Mouse (Mus musculus): ENCODE data around the gene Ppa2. TPM values are rescaled to one million over a fixed set of nuclear protein-coding genes. Genes with fewer than 3 reads are reported as not detected.

Gene Ppa2
- polyA plus RNA-seq, 1 experiment from 2014 or later = 79.9 TPM

DNA sequence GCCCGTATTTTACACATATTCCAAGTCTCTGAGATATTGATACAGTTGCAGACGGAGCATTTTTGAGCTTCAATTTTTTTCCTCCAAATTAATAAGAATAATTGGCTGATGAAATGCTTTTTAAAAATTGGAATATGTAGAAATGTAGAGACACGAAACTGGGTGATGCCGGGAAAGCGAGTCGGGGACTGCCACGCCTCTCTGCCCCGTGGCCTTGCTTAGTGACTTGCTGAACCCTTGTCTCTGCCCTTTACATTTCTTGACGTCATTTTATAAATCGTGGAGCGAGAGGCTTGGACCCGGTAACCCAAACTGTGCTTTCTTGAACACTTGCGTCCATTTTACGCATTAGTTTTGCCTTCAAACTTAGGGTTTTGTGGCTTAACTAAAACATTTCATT lies 5.1 kb downstream of the Ppa2 start:
- Histone ChIP-seq H3K4me3 (no peak overlapping the region), H3K27ac (replicated peaks) (no peak overlapping the region), H3K36me3 (no peaks in the 10 kb centered on the region), H3K4me1 (0 out of 2 replicates have a peak, but pooled peaks cover 7% of the 10 kb centered on the region), H3K9ac (replicated peaks) (no peak overlapping the region), H3K27me3 (no peaks in the 10 kb centered on the region), H3K4me2 (replicated peaks) (no peak overlapping the region), H3K9me3 (no peaks in the 10 kb centered on the region)
- WGBS = 95% methylated on average over 14 of the region's 14 CpGs
- ATAC-seq (ENCODE audit: low FRiP score, low read depth) = no peak

DNA sequence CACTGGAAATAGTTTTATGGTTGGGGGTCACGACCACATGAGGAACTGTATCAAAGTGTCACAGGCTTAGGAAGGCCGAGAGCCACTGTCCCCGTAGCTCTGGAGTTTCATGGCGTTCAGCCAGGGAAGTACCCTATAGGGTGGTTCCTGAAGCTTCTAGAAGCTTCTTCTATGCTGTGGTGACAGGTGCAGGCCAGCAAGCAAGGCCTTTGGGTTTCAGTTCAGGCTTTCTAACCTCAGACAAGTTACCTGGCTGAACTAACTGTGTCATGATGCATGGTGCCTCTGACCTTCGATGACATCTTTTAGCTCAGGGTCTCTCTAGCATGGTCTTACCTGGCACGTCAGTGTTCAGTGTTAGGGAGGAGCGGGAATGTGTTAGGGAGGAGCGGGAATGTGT lies 5.7 kb downstream of the Ppa2 start:
- H3K27ac ChIP-seq (replicated peaks) = no peak overlapping the region
- H3K4me3 ChIP-seq = no peak overlapping the region
- ATAC-seq (ENCODE audit: low FRiP score, low read depth) = no peak
- no peaks in the 10 kb centered on the region for H3K27me3 ChIP-seq
- H3K9ac ChIP-seq (replicated peaks) = no peak overlapping the region
- WGBS = 95% methylated on average over 8 of the region's 8 CpGs
- H3K4me2 ChIP-seq (replicated peaks) = no peak overlapping the region
- no peaks in the 10 kb centered on the region for H3K9me3 ChIP-seq
- H3K36me3 ChIP-seq = no peaks in the 10 kb centered on the region
- H3K4me1 ChIP-seq = 0 out of 2 replicates have a peak, but pooled peaks cover 7% of the 10 kb centered on the region

DNA sequence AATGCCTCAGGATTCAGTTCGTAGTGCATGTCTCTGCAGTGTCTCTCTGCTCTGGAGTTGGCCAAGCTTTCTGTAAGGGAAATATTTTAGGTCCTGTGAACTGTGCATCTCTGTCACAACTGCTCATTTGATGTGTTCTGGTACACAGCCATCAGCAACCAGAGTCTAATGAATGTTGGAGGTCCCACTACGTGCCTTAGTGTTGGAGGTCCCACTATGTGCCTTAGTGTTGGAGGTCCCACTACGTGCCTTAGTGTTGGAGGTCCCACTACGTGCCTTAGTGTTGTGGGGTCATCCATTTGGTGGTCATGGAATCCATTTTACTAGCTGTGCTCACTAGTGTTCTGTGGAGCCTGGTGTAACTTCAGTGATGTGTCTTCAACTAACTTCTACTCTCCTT lies 7.9 kb downstream of the Ppa2 start:
- no peak overlapping the region for H3K4me3 ChIP-seq
- H3K27me3 ChIP-seq = no peaks in the 10 kb centered on the region
- no peaks in the 10 kb centered on the region for H3K9me3 ChIP-seq
- H3K4me1 ChIP-seq = no peaks in the 10 kb centered on the region
- no peak overlapping the region for H3K9ac ChIP-seq (replicated peaks)
- 90% methylated on average over 4 of the region's 4 CpGs for WGBS
- no peak overlapping the region for H3K27ac ChIP-seq (replicated peaks)
- no peak overlapping the region for H3K4me2 ChIP-seq (replicated peaks)
- 0 out of 2 replicates have a peak, but pooled peaks cover 7% of the 10 kb centered on the region for H3K36me3 ChIP-seq
- no peak for ATAC-seq (ENCODE audit: low FRiP score, low read depth)

DNA sequence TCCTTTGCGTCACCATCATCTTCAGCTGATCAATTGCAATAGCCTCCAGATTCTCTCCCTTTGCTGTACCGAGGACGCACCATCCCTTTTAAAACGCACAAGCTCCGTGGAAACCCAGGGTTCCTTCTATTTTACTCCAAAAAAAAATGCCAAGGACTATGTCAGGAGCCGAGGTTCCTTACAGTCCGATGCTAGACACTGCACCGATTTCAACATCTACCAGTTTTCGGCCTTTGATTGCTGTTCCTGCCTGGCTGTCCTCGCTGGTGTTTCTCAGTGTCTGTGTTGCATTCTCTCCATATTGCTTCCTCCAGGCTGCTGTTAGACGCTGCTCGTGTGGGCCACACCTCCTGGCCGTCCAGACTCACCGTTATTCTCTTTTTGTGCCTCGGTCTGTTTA lies 8.7 kb downstream of the Ppa2 start:
- Histone ChIP-seq H3K4me1 (no peaks in the 10 kb centered on the region), H3K4me2 (replicated peaks) (no peak overlapping the region), H3K4me3 (no peak overlapping the region), H3K36me3 (0 out of 2 replicates have a peak, but pooled peaks cover 7% of the 10 kb centered on the region), H3K27ac (replicated peaks) (no peak overlapping the region), H3K27me3 (no peaks in the 10 kb centered on the region), H3K9ac (replicated peaks) (no peak overlapping the region), H3K9me3 (no peaks in the 10 kb centered on the region)
- WGBS = 92% methylated on average over 15 of the region's 15 CpGs
- ATAC-seq (ENCODE audit: low FRiP score, low read depth) = no peak

DNA sequence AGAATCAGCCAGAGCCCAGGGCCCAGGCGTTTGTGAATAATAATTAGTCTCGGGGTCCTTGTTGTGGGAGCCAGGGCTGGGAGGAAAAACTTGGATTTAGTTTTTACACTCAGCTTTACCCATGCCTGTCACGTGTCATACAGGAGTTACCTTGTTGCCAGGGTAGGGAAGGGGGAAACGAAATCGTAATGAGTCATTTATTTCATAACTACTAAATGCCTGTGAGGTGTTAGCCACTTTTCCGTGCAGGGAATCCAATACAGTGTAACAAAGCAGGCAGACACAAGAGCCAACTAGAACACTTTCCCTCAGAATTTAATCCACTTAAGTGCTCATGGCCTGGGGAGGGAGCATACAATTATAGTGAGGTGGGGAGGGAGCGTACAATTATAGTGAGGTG lies 9.9 kb downstream of the Ppa2 start:
- ATAC-seq (ENCODE audit: low FRiP score, low read depth) = no peak
- Histone ChIP-seq H3K4me1 (no peaks in the 10 kb centered on the region), H3K36me3 (0 out of 2 replicates have a peak, but pooled peaks cover 12% of the 10 kb centered on the region), H3K27me3 (no peaks in the 10 kb centered on the region), H3K4me3 (no peak overlapping the region), H3K27ac (replicated peaks) (no peak overlapping the region), H3K9me3 (no peaks in the 10 kb centered on the region), H3K4me2 (replicated peaks) (no peak overlapping the region), H3K9ac (replicated peaks) (no peak overlapping the region)
- 75% methylated on average over 7 of the region's 7 CpGs for WGBS

DNA sequence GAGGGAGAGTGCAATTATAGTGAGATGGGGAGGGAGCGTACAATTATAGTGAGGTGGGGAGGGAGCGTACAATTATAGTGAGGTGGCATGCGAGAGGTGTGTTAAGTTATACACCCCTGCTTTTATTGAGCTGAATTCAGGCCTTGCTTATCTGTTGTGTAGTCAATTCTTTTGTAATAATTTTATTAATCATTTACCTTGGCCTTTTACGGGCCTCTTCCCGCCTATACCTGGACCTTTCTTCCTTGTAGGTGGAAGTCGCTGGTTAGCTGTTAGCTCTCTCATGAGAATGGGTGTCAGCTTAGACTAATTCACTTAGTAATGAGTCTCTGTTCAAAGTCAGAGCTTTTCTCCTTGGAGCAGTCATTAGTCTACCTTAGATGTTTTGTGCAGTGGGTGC lies 10.4 kb downstream of the Ppa2 start:
- H3K4me1 ChIP-seq = no peaks in the 10 kb centered on the region

DNA sequence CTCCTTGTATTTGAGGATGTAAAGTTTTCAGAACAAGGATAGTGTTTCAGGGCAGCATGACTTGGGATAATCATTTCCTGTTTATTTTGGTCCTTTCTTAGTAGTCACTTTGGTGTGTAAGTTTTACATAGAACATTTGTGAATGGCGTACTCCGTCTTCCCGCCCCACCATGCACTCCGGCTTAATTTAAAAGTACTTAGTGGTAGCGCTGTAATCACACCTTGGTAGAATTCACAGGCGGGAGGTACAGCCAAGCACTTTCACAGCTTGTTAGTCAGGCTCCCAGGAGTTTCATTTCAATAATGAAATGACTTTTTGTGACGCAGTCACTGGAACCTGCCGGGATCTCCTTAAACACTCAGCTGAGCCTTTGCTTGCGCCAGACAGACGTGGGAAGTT lies 12.0 kb downstream of the Ppa2 start:
- H3K27ac ChIP-seq (replicated peaks) = no peak overlapping the region
- ATAC-seq (ENCODE audit: low FRiP score, low read depth) = no peak
- H3K36me3 ChIP-seq = 0 out of 2 replicates have a peak, but pooled peaks cover 12% of the 10 kb centered on the region
- H3K4me3 ChIP-seq = no peak overlapping the region
- no peaks in the 10 kb centered on the region for H3K27me3 ChIP-seq
- H3K4me2 ChIP-seq (replicated peaks) = no peak overlapping the region
- 94% methylated on average over 10 of the region's 10 CpGs for WGBS
- no peak overlapping the region for H3K9ac ChIP-seq (replicated peaks)
- H3K4me1 ChIP-seq = no peaks in the 10 kb centered on the region
- H3K9me3 ChIP-seq = no peaks in the 10 kb centered on the region

More for the DNA sequence above, 10.4 kb downstream of the Ppa2 start:
- ATAC-seq (ENCODE audit: low FRiP score, low read depth) = no peak
- Histone ChIP-seq H3K4me2 (replicated peaks) (no peak overlapping the region), H3K36me3 (0 out of 2 replicates have a peak, but pooled peaks cover 12% of the 10 kb centered on the region), H3K27ac (replicated peaks) (no peak overlapping the region), H3K9ac (replicated peaks) (no peak overlapping the region), H3K9me3 (no peaks in the 10 kb centered on the region), H3K4me3 (no peak overlapping the region), H3K27me3 (no peaks in the 10 kb centered on the region)
- WGBS = 91% methylated on average over 6 of the region's 6 CpGs

DNA sequence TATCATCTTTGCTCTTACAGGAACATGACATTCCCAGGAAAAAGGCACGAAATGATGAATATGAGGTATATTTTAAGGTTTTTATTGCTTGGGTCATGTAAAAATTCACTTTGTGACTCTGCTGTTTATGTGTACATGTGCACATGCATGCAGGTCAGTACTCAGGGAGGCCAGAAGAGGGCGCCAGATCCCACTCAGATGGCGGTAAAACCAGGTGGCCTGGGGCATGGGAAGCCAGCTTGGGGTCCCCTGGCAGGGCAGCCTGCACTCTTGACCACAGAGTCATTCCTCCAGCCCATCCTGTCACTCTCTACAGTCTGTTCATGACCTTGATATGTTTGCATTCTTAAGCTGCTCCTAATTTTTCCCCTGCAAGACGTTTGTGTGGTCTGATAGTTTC lies 12.6 kb downstream of the Ppa2 start:
- H3K27ac ChIP-seq (replicated peaks) = no peak overlapping the region
- H3K4me1 ChIP-seq = no peaks in the 10 kb centered on the region
- H3K9me3 ChIP-seq = no peaks in the 10 kb centered on the region
- 0 out of 2 replicates have a peak, but pooled peaks cover 17% of the 10 kb centered on the region for H3K36me3 ChIP-seq
- H3K9ac ChIP-seq (replicated peaks) = no peak overlapping the region
- no peak overlapping the region for H3K4me3 ChIP-seq
- H3K4me2 ChIP-seq (replicated peaks) = no peak overlapping the region
- ATAC-seq (ENCODE audit: low FRiP score, low read depth) = no peak
- WGBS = 77% methylated on average over 4 of the region's 4 CpGs
- H3K27me3 ChIP-seq = no peaks in the 10 kb centered on the region

DNA sequence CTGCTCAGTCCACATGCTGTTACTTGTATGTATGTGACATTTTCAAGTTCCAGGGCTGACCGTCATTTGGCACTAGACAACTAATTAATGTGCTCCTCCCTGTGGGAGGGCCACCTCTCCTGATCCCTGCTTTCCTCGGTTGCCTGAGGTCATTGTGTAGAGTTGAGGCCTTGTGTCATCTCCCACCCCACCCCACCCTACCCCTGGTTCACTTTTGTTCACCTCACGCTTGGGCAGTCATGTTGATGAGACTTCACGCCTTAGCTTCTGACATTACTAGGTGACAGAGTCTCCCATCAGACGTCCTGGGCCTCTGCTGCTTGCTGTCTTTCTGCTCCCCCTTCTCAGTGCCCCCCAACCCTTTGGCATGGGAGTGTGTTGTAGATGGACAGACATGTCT lies 15.2 kb downstream of the Ppa2 start:
- no peak; the same call in 1 of the 2 replicates for ATAC-seq (ENCODE audit: low FRiP score, low read depth)
- WGBS = 38% methylated on average over 5 of the region's 5 CpGs
- Histone ChIP-seq H3K27me3 (no peaks in the 10 kb centered on the region), H3K4me3 (no peak overlapping the region), H3K27ac (replicated peaks) (no peak overlapping the region), H3K4me1 (no peaks in the 10 kb centered on the region), H3K36me3 (0 out of 2 replicates have a peak, but pooled peaks cover 19% of the 10 kb centered on the region), H3K4me2 (replicated peaks) (no peak overlapping the region), H3K9ac (replicated peaks) (no peak overlapping the region), H3K9me3 (no peaks in the 10 kb centered on the region)

DNA sequence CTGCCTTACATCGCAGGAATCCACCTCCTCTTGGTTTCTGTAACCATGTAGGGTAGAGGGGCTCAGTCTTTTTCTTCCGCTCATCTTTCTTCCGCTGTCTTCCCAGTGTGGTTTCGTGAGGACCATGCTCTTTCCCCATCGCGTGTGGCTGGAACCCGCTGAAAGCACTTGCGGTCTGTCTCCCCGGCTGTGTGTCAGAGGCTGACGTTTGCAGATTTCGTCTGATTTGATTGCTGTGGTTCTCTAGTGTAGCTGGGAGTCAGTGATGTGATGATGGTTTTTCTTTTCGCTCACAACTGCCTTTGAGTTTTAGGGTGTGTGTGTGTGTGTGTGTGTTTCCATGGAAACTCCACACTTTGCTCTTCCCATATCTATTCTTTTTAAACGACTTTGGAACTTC lies 18.6 kb downstream of the Ppa2 start:
- Histone ChIP-seq H3K4me2 (replicated peaks) (no peak overlapping the region), H3K9me3 (no peaks in the 10 kb centered on the region), H3K4me1 (no peaks in the 10 kb centered on the region), H3K9ac (replicated peaks) (no peak overlapping the region), H3K27me3 (no peaks in the 10 kb centered on the region), H3K36me3 (0 out of 2 replicates have a peak, but pooled peaks cover 12% of the 10 kb centered on the region), H3K27ac (replicated peaks) (no peak overlapping the region), H3K4me3 (no peak overlapping the region)
- WGBS = 88% methylated on average over 13 of the region's 13 CpGs
- no peak for ATAC-seq (ENCODE audit: low FRiP score, low read depth)

DNA sequence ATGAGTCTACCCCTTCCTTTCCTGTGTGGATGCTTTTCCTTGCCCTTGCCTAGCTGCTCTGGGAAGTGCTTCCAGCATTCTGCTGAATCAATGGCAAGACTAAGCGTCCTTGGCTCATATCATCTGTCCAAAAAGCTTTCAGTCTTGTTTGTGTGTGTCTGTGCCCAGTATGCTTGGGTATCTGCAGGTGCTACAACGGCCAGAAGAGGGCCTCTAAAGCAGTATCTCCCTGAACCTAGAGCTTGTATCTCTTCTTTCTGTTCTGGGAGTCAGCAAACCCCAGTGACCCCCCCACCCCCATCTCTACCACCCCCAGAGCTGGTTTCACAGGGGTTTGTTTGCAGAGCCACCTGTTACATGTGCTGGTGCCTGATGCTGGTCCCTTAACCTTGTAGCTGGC lies 19.5 kb downstream of the Ppa2 start:
- H3K4me2 ChIP-seq (replicated peaks) = no peak overlapping the region
- no peaks in the 10 kb centered on the region for H3K9me3 ChIP-seq
- H3K4me1 ChIP-seq = no peaks in the 10 kb centered on the region
- H3K27ac ChIP-seq (replicated peaks) = no peak overlapping the region
- WGBS = 88% methylated on average over 2 of the region's 2 CpGs
- H3K27me3 ChIP-seq = no peaks in the 10 kb centered on the region
- H3K36me3 ChIP-seq = 0 out of 2 replicates have a peak, but pooled peaks cover 7% of the 10 kb centered on the region
- no peak overlapping the region for H3K9ac ChIP-seq (replicated peaks)
- H3K4me3 ChIP-seq = no peak overlapping the region
- no peak for ATAC-seq (ENCODE audit: low FRiP score, low read depth)

DNA sequence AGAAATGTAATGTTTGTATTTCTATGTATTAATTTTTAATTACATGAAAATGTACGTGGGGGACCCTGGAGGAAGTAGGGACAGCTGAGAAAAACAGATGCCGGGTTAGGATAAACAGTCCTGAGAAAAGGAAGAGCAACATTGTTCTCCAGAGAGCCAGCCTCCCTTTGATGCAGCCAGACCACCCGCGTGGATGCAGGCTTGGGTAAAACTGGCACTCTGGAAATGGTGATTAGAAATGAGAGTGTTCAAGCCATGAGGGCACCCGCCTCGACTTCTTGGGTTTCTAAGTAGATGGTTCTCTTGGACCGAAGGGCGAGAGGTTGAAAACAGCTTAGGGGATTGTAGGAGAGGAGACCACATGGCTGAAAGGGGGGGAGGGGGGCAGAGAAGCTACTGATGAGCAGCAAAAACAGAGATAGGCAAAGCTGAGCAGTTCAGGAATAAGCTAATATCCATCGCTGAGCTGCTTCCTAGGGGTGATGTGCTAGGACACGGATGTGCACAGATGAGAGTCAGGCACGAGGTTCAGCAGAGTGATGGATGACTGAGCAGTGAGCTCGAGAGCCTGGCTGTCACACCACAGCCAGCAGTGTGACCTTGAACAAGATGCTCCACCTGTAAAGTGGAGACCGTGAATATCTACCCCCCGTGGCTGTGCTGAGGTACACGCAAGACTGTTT lies 21.4 kb downstream of the Ppa2 start:
- no peaks in the 10 kb centered on the region for H3K4me1 ChIP-seq
- H3K9ac ChIP-seq (replicated peaks) = no peak overlapping the region
- no peak overlapping the region for H3K27ac ChIP-seq (replicated peaks)
- H3K9me3 ChIP-seq = no peaks in the 10 kb centered on the region
- ATAC-seq (ENCODE audit: low FRiP score, low read depth) = no peak
- WGBS = 70% methylated on average over 15 of the region's 15 CpGs
- H3K4me2 ChIP-seq (replicated peaks) = no peak overlapping the region
- no peak overlapping the region for H3K4me3 ChIP-seq
- H3K27me3 ChIP-seq = no peaks in the 10 kb centered on the region
- 0 out of 2 replicates have a peak, but pooled peaks cover 7% of the 10 kb centered on the region for H3K36me3 ChIP-seq

DNA sequence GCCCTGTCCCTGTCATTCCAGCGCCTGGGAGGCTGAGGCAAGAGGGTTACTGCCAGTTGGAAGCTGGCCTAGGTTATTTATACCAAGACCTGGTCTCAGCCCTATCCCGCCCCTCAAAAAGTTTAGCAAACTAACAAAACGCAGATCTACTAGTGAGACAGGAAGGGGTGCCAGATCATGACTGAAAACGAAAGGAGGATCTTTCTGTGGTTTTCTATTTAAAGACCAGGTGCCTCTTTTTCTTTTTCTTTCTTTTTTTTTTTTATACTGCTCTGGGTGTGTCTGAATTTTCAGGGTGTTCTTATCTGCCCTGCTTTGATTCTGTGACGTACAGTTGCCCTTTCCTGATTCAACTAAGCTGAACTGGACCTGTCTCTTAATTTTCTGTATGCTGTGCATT lies 22.4 kb downstream of the Ppa2 start:
- 94% methylated on average over 5 of the region's 5 CpGs for WGBS
- no peak overlapping the region for H3K27ac ChIP-seq (replicated peaks)
- no peak for ATAC-seq (ENCODE audit: low FRiP score, low read depth)

More for the DNA sequence above, 22.4 kb downstream of the Ppa2 start:
- H3K27me3 ChIP-seq = no peaks in the 10 kb centered on the region
- H3K36me3 ChIP-seq = 0 out of 2 replicates have a peak, but pooled peaks cover 4% of the 10 kb centered on the region
- no peak overlapping the region for H3K4me3 ChIP-seq
- H3K9ac ChIP-seq (replicated peaks) = no peak overlapping the region
- no peaks in the 10 kb centered on the region for H3K9me3 ChIP-seq
- H3K4me2 ChIP-seq (replicated peaks) = no peak overlapping the region
- H3K4me1 ChIP-seq = no peaks in the 10 kb centered on the region
